Mouse (Mus musculus) ZHBTc4 (cell line): ENCODE data around the gene Tmem259.
A peak's percentile ranks its signal among the peaks of the same experiment; 100 is the strongest.

ENCODE experiments used
- DNase-seq: peaks from one replicate; pipeline ENCODE4 v3.0.0-alpha.2; 2011; ENCODE audit warnings: low read depth, low spot score

Tmem259 gene

DNA sequence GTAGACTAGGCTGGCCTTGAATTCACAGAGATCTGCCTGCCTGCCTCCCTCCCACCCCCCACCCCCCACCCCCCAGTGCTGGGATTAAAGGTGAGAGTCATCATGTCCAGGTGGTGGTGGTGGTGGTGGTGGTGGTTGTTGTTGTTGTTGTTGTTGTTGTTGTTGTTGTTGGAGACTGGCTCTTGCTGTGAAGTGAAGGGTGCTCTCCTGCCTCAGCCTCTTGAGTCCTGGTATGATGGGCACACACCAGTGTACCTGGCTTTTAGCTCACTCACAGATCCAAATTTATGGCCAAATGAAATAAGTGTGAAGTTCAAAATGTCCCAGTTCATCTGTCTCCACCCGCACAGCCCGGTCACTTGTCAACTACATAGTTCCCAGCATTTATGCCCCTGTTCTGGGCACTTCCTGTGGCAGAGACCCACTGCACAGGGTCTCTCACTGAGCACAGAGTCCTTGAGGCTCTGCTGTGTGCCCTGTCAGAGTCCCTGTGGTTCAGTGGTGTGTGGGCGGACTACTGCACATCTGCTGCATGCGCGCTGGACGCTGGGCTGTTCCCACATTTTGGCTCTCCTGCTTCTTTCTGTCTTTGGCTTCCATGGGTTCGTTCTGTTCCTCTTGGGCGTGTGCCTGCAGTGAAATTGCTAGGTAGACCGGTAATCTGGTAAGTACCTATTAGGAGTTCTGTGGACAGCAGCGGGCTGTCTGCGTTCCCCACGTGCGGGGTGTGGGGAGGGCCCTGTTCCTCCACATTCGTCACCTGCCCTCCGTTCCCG lies 49.1 kb downstream of the Tmem259 start:
- no peak for DNase-seq

GRCm38 (mm10) chr10:79934272-79934721 lies 49.8 kb downstream of the Tmem259 start:
- DNase-seq: no peak

DNA sequence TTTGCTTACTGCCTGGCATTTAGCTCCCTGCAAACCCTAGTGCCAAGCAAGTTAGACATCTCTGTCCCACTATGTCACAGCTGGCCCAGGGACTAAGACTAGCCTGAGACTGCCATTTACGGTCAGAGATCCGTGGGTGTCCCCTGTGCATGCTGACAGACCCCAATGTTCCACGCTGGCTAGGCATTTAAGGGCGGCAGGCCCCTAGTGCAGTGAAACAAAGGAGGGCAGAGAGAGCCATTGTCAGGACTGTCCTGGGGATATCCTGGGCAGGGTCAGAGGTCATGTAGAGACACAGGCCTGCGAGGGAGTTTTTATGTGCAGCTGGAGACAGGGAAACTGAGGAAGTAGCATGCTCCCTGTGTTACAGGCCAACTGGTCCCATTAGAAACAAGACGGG lies 50.3 kb downstream of the Tmem259 start:
- no peak for DNase-seq

DNA sequence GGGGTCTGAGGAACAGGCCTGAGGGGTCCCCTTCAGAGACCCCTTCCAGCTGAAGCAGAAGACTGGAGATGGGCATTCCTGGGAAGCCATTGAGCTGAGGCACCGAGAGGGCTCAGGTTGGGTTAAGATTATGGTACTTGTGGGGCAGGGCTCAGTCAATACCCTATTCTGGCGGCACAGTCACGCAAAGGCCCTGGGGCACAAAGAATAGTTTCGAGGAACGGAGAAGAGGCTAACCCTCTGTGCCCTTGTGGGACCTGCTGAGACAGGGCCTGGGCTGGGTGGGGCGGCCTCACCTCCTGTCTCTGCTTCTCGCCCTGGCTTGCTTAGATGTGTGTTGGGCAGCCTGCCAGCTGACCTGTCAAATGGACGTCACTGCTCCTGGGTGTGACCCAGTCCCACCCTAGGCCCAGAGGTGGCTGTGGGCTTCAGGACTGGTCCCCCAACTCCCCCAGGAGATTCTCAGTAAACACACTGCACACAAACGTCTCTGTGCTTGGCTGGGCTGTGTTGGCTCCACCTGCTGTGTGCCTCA lies 50.9 kb downstream of the Tmem259 start:
- DNase-seq: no peak

DNA sequence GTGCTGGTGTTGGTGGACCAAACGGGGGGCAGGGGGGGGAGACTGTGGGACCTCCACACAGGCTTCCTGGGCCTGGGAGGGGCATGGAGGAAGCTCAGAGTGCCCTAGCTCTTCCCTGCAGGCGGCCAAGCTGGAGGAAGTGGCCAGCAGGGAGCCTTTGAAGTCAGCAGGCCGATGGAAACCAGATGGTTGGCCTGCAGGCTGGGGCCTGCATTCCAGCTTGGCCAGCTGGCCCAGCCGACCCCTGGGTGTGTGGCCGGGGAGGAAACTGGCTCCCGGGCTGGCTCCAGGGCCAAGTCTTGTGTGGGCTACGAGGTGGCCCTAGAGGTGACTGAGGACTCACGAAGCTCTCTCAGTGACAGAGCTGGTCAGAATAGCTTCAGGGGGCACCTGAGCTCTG lies 51.4 kb downstream of the Tmem259 start:
- no peak for DNase-seq

DNA sequence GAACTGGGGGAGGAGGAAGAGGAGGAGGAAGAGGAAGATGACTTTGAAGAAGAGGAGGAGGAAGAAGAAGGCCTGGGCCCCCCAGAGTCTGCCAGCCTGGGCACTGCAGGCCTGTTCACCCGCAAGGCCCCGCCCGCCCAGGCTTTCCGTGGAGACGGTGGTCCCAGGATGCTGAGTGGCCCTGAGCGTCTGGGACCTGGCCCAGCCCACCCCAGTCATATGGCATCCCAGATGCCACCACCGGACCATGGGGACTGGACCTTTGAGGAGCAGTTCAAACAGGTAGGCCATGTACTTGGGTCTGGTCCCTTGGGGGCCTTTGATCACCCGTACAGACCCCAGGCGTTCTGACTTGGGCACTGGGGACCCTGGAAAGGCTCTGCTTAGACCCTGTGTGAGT lies 52.3 kb downstream of the Tmem259 start:
- no peak for DNase-seq

DNA sequence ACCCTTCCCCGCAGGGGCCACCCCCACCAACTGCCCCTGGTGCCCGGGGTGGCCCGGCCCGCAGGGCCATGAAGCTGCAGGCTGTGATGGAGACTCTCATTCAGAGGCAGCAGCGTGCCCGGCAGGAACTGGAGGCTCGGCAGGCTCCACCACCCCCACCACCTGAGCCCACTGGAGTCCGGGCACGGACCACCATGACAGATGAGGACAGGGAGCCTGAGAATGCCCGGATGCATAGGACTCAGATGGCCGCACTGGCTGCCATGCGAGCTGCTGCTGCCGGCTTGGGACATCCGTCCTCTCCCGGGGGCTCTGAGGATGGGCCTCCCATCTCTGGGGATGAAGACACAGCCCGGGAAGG lies 53.3 kb downstream of the Tmem259 start:
- DNase-seq: no peak

DNA sequence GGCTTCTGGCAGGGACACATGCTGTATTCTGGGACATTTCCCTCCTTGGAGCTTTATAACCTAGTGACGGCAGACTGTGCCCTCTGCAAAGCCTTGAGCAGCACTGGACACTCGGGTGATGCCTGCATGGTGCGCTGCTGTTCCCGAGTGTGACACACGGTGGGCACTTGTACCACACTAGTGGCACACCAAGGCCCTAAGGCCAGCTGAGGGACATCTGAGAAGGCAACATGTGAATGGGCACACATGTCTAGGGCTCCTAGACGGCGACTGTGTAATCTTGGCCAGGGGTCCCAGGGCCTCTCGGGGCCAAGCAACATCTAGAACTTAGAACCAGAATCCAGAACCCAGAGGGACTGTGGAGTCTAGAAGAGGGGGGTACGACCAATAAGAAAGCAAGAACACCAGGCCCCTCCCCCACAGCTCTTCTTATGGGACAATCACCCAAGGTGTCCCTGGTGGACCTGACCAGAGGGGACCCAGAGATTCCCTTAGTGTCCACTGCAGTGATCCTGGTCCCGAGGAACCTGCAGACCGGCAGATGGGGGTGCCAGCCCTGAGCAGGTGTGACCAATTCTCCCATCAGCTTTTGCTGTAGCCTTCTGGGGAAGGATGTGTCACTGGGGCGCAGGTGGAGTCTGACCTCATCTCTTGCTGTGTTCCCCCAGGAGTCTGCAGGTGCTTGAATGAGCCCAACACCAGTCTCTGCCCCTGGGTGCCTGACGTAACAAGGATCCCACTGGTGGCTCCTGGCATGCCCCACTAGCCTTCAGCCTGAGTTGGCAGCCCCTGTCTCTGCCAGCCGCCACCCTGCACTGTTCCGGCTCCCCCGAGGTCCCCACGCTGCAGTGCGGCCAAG lies 53.9 kb downstream of the Tmem259 start:
- DNase-seq: no peak

DNA sequence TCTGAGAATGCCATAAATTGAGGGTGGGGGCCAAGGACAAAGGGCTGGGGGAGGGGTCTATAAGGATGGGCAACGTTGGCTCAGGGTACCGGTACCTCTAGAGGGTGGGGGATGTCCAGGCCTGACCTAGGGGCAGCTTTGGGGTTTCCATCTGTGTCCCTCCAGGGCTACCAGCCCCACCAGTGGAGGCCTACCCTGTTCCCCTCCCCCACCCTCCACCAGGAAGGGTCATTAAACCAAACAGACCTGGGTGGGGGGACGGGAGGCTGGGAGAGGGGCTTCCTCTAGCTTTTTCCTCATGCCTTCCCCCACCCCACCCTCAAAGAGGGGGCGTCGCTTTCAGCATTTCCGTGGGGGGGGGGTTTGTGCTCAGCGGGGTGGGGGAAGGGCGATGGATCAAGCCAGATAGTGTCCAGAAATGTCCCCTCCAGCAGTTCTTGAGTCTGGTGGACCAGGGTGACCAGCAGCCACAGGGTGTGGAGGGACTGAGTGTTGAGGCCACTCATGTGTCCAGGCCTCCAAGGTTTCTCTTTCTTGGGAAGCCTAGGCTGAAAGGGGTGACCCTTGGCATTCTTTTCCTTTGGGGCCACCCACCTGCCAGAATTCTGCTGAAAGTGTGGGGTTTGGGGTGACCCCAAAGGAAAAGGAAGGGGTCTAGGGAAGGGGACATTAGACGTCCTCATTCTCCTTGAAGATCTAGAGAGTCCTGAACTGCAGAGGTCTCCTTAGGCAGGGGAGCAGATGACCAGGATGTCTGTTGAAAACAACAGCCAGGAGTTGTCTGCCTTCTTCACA lies 55.0 kb downstream of the Tmem259 start:
- no peak for DNase-seq

GRCm38 (mm10) chr10:79928030-79928694 lies 56.0 kb downstream of the Tmem259 start:
- DNase-seq: no peak

DNA sequence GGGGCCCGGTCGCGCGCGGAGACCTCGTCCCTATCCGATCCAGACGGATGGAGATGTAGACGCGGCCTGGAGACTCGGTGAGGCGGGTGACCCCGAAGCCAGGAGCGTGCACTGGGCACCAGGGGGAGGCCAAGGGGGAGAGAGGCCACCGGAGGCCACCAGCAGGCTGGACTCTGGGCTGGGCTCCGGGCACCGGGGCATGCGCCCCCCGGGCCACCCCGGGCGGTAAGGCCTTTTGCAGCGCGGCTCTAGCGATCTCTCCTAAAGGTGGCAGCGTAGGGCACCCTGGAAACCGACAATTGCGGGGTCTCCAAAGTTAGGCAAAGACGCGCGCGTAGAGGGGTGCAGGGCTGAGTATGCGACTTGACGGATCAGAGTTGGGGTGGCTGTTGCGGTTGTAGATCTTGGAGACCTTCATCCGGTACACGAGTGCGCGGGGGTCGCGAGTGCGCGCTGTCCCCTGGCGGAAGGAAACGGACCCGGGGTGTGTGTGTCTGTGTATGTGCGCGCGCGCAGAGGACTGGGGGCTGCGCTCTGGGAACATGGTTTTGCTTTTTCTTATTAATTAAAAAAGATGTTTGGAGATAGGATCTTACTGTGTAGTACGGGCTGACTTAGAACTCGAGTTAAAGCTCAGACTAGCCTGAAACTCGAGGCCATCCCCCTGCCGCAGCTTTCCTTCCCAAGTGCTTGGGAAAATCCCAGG lies 56.7 kb downstream of the Tmem259 start:
- DNase-seq: peak; percentile 51

DNA sequence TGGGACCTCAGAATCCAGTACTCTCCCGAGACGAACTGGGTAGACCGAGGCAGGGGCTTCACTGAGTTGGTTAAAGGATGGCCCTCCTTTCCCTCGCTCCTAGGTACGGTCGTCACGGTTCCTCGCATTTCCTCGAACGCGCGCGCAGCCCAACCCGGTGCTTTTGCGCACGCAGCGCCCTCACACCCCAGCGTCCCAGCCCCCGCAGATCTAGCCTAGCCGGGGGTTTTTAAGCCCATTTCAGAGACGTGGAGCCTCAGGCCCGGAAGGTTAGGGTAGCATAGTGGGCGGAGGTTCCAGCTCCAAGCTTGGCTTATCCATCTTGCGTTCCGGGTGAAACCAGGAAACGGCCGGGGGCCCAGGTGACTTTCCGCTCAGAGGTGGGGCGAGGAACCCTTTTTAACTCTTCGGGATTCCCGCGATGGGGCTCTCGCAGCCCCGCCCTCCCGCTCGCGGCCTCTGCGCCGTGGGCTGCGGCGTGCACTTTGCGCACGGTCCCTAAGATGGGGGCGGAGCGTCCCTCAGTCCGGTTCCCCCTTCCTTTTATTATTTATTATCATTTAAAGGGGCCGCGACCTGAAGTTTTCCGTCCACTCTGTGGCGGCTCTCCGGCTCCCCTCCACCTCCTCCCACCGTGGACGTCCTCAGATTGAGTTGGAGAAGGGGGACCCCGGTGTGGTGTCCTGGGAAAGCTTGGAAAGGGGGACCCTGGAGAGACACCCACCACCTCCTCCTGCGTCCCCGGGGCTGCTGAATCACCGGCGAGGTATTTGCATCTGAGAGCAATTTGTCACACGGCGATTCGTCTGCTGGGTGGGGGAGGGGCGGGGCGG lies 57.4 kb downstream of the Tmem259 start, which contains the start of gene Arid3a:
Arid3a (plus strand) TSS at position 553 of the 833 bp plus-strand sequence.
- peak; percentile 97 for DNase-seq

GRCm38 (mm10) chr10:79925785-79926490 lies 58.2 kb downstream of the Tmem259 start:
- no peak for DNase-seq

DNA sequence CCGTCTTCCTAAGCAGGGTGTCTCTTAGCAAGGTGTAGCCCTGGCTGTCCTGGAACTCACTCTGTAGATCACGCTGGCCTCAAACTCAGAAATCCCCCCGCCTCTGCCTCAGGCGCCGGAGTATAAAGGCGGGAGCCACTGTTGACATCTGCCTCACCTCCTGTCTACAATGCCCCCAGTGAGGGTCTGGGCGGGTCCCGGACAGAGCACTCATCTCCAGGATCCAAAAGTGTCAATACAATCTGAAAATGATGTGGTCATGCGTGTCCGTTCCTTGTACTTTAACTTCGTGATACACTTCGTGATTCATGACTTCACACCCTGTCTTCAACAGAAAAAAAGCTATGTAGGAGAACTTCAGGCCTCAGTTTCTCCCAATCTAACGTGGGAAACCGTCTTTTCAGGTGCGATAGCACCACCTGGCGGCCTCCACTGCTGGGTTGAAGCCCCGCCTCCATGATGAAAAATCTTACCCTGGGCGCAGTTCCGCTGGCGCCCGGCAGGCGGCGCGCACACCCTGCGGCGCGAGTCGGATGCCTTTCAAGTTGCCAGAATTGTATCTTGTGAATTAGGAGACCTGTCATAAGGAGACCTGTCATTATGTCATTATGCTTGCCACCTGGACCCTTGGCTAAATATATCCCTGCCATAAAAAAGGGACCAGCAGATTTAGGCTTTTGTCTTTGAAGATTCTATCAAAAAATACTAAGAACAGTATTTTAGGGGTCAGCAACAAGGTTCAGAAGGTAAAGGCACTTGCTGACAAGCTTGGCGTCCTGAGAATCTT lies 58.9 kb downstream of the Tmem259 start:
- DNase-seq: peak; percentile 92
